21 mouse cellular contexts compared by ENCODE assay signal in the genomic region with DNA sequence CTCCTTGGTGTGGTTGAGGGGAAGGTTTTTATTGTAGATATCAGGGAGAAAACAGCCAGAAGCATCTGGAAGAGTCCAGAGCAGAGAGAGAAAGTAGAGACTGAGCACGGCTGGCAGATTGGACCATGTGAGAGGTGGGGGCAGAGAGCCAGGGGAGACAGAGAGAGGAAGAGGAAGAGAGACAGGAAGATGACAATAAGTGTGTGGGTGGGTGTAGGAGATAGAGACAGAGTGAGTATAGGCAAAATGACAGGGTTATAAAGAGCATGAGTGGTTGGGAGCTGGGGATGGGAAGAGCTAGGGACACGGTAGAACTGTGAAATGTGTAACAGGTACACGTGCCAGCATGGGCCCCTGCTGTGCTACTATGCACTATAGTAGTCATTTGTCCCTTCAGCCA. TPM values are rescaled to one million over a fixed set of nuclear protein-coding genes. Genes with fewer than 3 reads are reported as not detected.
A peak's percentile ranks its signal among the peaks of the same experiment; 100 is the strongest.
DNase-seq lines count a peak whose midpoint lies in the region; ATAC-seq lines count a peak whose summit lies in the region.
"Had no signal": no experiment of that assay in that cellular context is flagged by ENCODE, and none has a peak within 500 bp of the region (broad histone marks: within the 10 kb centered on the region; RNA-seq: fewer than 3 reads in every experiment).

No protein-coding gene starts in this region.

- 0 out of 2 replicates have a peak overlapping the region, but pooled peaks have one; percentile 12 for H3K9ac ChIP-seq in forebrain, embryonic 13.5 days
- no peak overlapping the region for H3K9ac ChIP-seq in forebrain, embryonic 14.5 days (ENCODE audit: low read length)
- no peak overlapping the region for H3K9ac ChIP-seq in liver, embryonic 13.5 days
- no peak overlapping the region for H3K9ac ChIP-seq in liver, embryonic 12.5 days
- H3K9ac ChIP-seq in midbrain, embryonic 16.5 days (ENCODE audit: low read depth, low read length): no peak overlapping the region
- H3K9ac ChIP-seq: embryonic facial prominence, embryonic 15.5 days; heart, embryonic 15.5 days; hindbrain, embryonic 15.5 days had no signal

- H3K36me3 ChIP-seq in forebrain, embryonic 13.5 days (ENCODE audit: poor library complexity, severe bottlenecking): no peaks in the 10 kb centered on the region
- no peaks in the 10 kb centered on the region for H3K36me3 ChIP-seq in forebrain, embryonic 14.5 days (ENCODE audit: control insufficient read depth, insufficient read depth, low read length)
- no peaks in the 10 kb centered on the region for H3K36me3 ChIP-seq in liver, embryonic 13.5 days
- H3K36me3 ChIP-seq in liver, embryonic 12.5 days: no peaks in the 10 kb centered on the region
- no peaks in the 10 kb centered on the region for H3K36me3 ChIP-seq in midbrain, embryonic 16.5 days (ENCODE audit: control insufficient read depth, insufficient read depth, low read length)
- H3K36me3 ChIP-seq: embryonic facial prominence, embryonic 15.5 days; forebrain, embryonic 10.5 days; heart, embryonic 15.5 days; hindbrain, embryonic 10.5 days; hindbrain, embryonic 15.5 days had no signal

- H3K27me3 ChIP-seq in forebrain, embryonic 13.5 days: no peaks in the 10 kb centered on the region
- no peaks in the 10 kb centered on the region for H3K27me3 ChIP-seq in forebrain, embryonic 14.5 days (replicated peaks; ENCODE audit: control insufficient read depth, insufficient read depth, low read length)
- H3K27me3 ChIP-seq in liver, embryonic 13.5 days: 0 out of 2 replicates have a peak, but pooled peaks cover 4% of the 10 kb centered on the region
- H3K27me3 ChIP-seq in liver, embryonic 12.5 days (replicated peaks): 0 out of 2 replicates have a peak, but pooled peaks cover 3% of the 10 kb centered on the region
- no peaks in the 10 kb centered on the region for H3K27me3 ChIP-seq in midbrain, embryonic 16.5 days (ENCODE audit: control insufficient read depth, insufficient read depth, low read depth, low read length)
- H3K27me3 ChIP-seq: embryonic facial prominence, embryonic 15.5 days; heart, embryonic 15.5 days; hindbrain, embryonic 15.5 days had no signal

- H3K4me2 ChIP-seq in forebrain, embryonic 13.5 days: no peak overlapping the region
- H3K4me2 ChIP-seq in forebrain, embryonic 14.5 days (ENCODE audit: low read length): no peak overlapping the region
- no peak overlapping the region for H3K4me2 ChIP-seq in liver, embryonic 13.5 days
- H3K4me2 ChIP-seq in liver, embryonic 12.5 days: no peak overlapping the region
- no peak overlapping the region for H3K4me2 ChIP-seq in midbrain, embryonic 16.5 days (ENCODE audit: low read length)
- H3K4me2 ChIP-seq: embryonic facial prominence, embryonic 15.5 days; heart, embryonic 15.5 days; hindbrain, embryonic 15.5 days had no signal

- 17% methylated on average over 3 of the region's 3 CpGs for WGBS in forebrain, embryonic 13.5 days
- 15% methylated on average over 3 of the region's 3 CpGs for WGBS in forebrain, embryonic 14.5 days
- 13% methylated on average over 3 of the region's 3 CpGs for WGBS in liver, embryonic 13.5 days (ENCODE audit: insufficient replicate concordance)
- 17% methylated on average over 3 of the region's 3 CpGs for WGBS in liver, embryonic 12.5 days (ENCODE audit: insufficient replicate concordance)
- 26% methylated on average over 3 of the region's 3 CpGs for WGBS in midbrain, embryonic 16.5 days

- ATAC-seq in forebrain, embryonic 13.5 days: no peak
- no peak for ATAC-seq in forebrain, embryonic 14.5 days
- 0 out of 2 replicates have a peak, but pooled peaks have one; percentile 23 for ATAC-seq in liver, embryonic 13.5 days (ENCODE audit: low read depth)
- no peak for ATAC-seq in liver, embryonic 12.5 days
- ATAC-seq in granulocyte monocyte progenitor cell, adult 5-6 weeks (replicated peaks; ENCODE audit: poor library complexity, severe bottlenecking): peak; percentile 37; the same call in 1 of the 2 replicates
- no peak for ATAC-seq in midbrain, embryonic 16.5 days
- ATAC-seq: forebrain, embryonic 16.5 days had no signal

- no peak for DNase-seq in forebrain, embryonic 14.5 days (ENCODE audit: low spot score)
- no peak for DNase-seq in liver, embryonic 13.5 days
- DNase-seq in 416B (ENCODE audit: low read depth): peak; percentile 42
- no peak for DNase-seq in frontal cortex, adult 2 months (ENCODE audit: extremely low spot score in 1 of 2, low spot score in 1 of 2)
- DNase-seq: adrenal gland, adult 2 months; adrenal gland, postnatal 25 days; cerebellum, adult 18-20 months; cerebellum, adult 9-11 months; embryo, embryonic 11 days; gastrocnemius, postnatal 14 days had no signal

- 0 out of 2 replicates have a peak, but pooled peaks cover 4% of the 10 kb centered on the region for H3K9me3 ChIP-seq in forebrain, embryonic 13.5 days (replicated peaks)
- no peaks in the 10 kb centered on the region for H3K9me3 ChIP-seq in forebrain, embryonic 14.5 days (replicated peaks; ENCODE audit: control insufficient read depth, low read length)
- H3K9me3 ChIP-seq in liver, embryonic 13.5 days (replicated peaks): 0 out of 2 replicates have a peak, but pooled peaks cover 2% of the 10 kb centered on the region
- no peaks in the 10 kb centered on the region for H3K9me3 ChIP-seq in liver, embryonic 12.5 days (replicated peaks)
- H3K9me3 ChIP-seq in midbrain, embryonic 16.5 days (replicated peaks; ENCODE audit: control insufficient read depth, low read length, poor library complexity, severe bottlenecking): no peaks in the 10 kb centered on the region
- H3K9me3 ChIP-seq: embryonic facial prominence, embryonic 15.5 days; forebrain, embryonic 10.5 days; heart, embryonic 15.5 days; hindbrain, embryonic 10.5 days had no signal

- H3K4me1 ChIP-seq in forebrain, embryonic 13.5 days: peaks cover 15% of the 10 kb centered on the region
- peaks cover 5% of the 10 kb centered on the region for H3K4me1 ChIP-seq in forebrain, embryonic 14.5 days (ENCODE audit: control insufficient read depth, insufficient read depth, low read length)
- H3K4me1 ChIP-seq in liver, embryonic 13.5 days (replicated peaks): peaks cover 16% of the 10 kb centered on the region
- peaks cover 18% of the 10 kb centered on the region for H3K4me1 ChIP-seq in liver, embryonic 12.5 days
- H3K4me1 ChIP-seq in midbrain, embryonic 16.5 days (ENCODE audit: control insufficient read depth, insufficient read depth, low read length): peaks cover 6% of the 10 kb centered on the region

- H3K27ac ChIP-seq in forebrain, embryonic 13.5 days: no peak overlapping the region
- no peak overlapping the region for H3K27ac ChIP-seq in forebrain, embryonic 14.5 days (ENCODE audit: low read depth, low read length)
- no peak overlapping the region for H3K27ac ChIP-seq in liver, embryonic 13.5 days
- H3K27ac ChIP-seq in liver, embryonic 12.5 days: no peak overlapping the region
- no peak overlapping the region for H3K27ac ChIP-seq in midbrain, embryonic 16.5 days (ENCODE audit: low read length)
- H3K27ac ChIP-seq: embryonic facial prominence, embryonic 15.5 days; forebrain, embryonic 10.5 days; heart, embryonic 15.5 days; hindbrain, embryonic 10.5 days; hindbrain, embryonic 15.5 days had no signal

- H3K4me3 ChIP-seq in forebrain, embryonic 13.5 days: no peak overlapping the region
- H3K4me3 ChIP-seq in forebrain, embryonic 14.5 days (ENCODE audit: low read depth, low read length): no peak overlapping the region
- no peak overlapping the region for H3K4me3 ChIP-seq in liver, embryonic 13.5 days (replicated peaks)
- H3K4me3 ChIP-seq in liver, embryonic 12.5 days: no peak overlapping the region
- no peak overlapping the region for H3K4me3 ChIP-seq in midbrain, embryonic 16.5 days (ENCODE audit: low read depth, low read length)
- H3K4me3 ChIP-seq: embryonic facial prominence, embryonic 15.5 days; erythroblast, embryonic 14.5 days; forebrain, embryonic 10.5 days; heart, embryonic 15.5 days; hindbrain, embryonic 10.5 days; hindbrain, embryonic 15.5 days had no signal

RNA-seq across cellular contexts. Expression of a gene that starts 6.1 kb away (rescaled TPM):
- polyA plus RNA-seq in forebrain, embryonic 13.5 days (2015; fragmentation: Nextera tagmentation; extraction: Ambion mirVana): 14.0 and 15.0 TPM in 2 replicates
- polyA plus RNA-seq in forebrain, embryonic 14.5 days (2014; fragmentation: Nextera tagmentation; extraction: Ambion mirVana): 11.5 and 15.2 TPM in 2 replicates
- 3.2 and 3.6 TPM in 2 replicates for polyA plus RNA-seq in liver, embryonic 13.5 days (2015; fragmentation: Nextera tagmentation; extraction: Ambion mirVana)
- polyA plus RNA-seq in liver, embryonic 12.5 days (2016; fragmentation: Nextera tagmentation; extraction: Ambion mirVana): 6.7 and 7.0 TPM in 2 replicates
- total RNA-seq in granulocyte monocyte progenitor cell, adult 5-6 weeks (2014; fragmentation: Nextera tagmentation): 46.9 and 52.3 TPM in 2 replicates
- 11.1 and 11.9 TPM in 2 replicates for total RNA-seq in granulocyte monocyte progenitor cell, adult 5-6 weeks (2017)
- 15.5 and 19.0 TPM in 2 replicates for polyA plus RNA-seq in midbrain, embryonic 16.5 days (2015; fragmentation: Nextera tagmentation; extraction: Ambion mirVana)
- 18.5 and 19.4 TPM in 2 replicates for polyA plus RNA-seq in frontal cortex, adult 2 months (2012; rRNA removed)

RNA-seq across cellular contexts. Expression of a gene that starts 44.8 kb away (rescaled TPM):
- 66.4 and 75.0 TPM in 2 replicates for polyA plus RNA-seq in forebrain, embryonic 13.5 days (2015; fragmentation: Nextera tagmentation; extraction: Ambion mirVana)
- 71.6 and 78.2 TPM in 2 replicates for polyA plus RNA-seq in forebrain, embryonic 14.5 days (2014; fragmentation: Nextera tagmentation; extraction: Ambion mirVana)
- 6.6 and 7.9 TPM in 2 replicates for polyA plus RNA-seq in liver, embryonic 13.5 days (2015; fragmentation: Nextera tagmentation; extraction: Ambion mirVana)
- polyA plus RNA-seq in liver, embryonic 12.5 days (2016; fragmentation: Nextera tagmentation; extraction: Ambion mirVana): 11.7 and 12.7 TPM in 2 replicates
- total RNA-seq in granulocyte monocyte progenitor cell, adult 5-6 weeks (2014; fragmentation: Nextera tagmentation): 27.5 and 29.4 TPM in 2 replicates
- 11.0 and 17.4 TPM in 2 replicates for total RNA-seq in granulocyte monocyte progenitor cell, adult 5-6 weeks (2017)
- 34.1 and 36.7 TPM in 2 replicates for polyA plus RNA-seq in midbrain, embryonic 16.5 days (2015; fragmentation: Nextera tagmentation; extraction: Ambion mirVana)
- 37.0 and 40.7 TPM in 2 replicates for polyA plus RNA-seq in frontal cortex, adult 2 months (2012; rRNA removed)

Comparison
In these comparisons a context has a peak if more than half of its experiments do, and no peak if none do; other contexts are left out.
1. ATAC-seq: peak in liver, embryonic 13.5 days (single experiment) and granulocyte monocyte progenitor cell, adult 5-6 weeks (single experiment); none in forebrain, embryonic 13.5 days (single experiment), forebrain, embryonic 14.5 days (single experiment), liver, embryonic 12.5 days (single experiment) and midbrain, embryonic 16.5 days (single experiment).